Mouse (Mus musculus) lung, postnatal 0 days (tissue): ENCODE results near the gene Cnn2.

Source experiments
- CTCF ChIP-seq: IDR thresholded peaks from 2 replicates; pipeline ENCODE4 v1.5.1; 2016; ENCODE audit warnings: antibody characterized with exemption, mild to moderate bottlenecking
- EP300 ChIP-seq: IDR thresholded peaks from 2 replicates; pipeline ENCODE4 v1.6.1; 2016; ENCODE audit warnings: antibody characterized with exemption, mild to moderate bottlenecking, control low read depth

- TF ChIP-seq CTCF (no peak), EP300 (no peak)
These were observed 11.1 kb upstream of the Cnn2 start for GRCm38 (mm10) chr10:79977324-79977723.
